Mouse (Mus musculus) heart, postnatal 36 days (tissue): ENCODE measurements around the gene Atxn10. TPM values are rescaled to one million over a fixed set of nuclear protein-coding genes. Genes with fewer than 3 reads are reported as not detected.

ENCODE experiments used
- DNase-seq, 2 experiments: peaks; one replicate each; pipeline ENCODE4 v3.0.0; 2021 to 2022
- intact Hi-C: fragments of 180-260 bp; cut with DNase I; formaldehyde crosslinking; loops from one replicate; pipeline ENCODE4 v1.15.1; 2025
- total RNA-seq, 2 experiments: library from RNA; stranded (reverse); gene quantifications; 2 replicates each; pipeline ENCODE4 v1.2.3; 2021

Atxn10 gene
- total RNA-seq, 2 experiments from 2014 or later: 77.6 to 87.2 TPM

DNA sequence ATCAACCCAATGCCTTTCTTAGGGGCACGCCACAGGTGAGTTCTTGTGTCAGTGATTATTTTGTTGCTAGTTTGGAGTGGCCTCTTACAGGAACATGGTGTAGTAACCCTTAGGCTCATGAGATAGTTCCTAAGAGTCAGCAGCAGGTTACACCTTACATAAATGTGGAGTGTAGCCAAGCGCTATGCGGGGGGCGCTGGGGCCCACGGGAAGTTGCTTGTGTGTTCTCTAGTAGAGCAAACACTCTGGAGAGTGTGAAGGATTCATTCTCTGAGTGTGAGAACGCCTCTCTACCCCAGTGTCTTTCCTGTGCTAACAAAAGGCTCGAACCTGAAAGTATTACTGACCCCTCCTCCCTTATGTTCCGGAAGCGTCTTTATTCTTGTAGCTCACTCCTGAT lies 59.3 kb downstream of the Atxn10 start:
- no peak for DNase-seq
- intact Hi-C loops: no loop called here

DNA sequence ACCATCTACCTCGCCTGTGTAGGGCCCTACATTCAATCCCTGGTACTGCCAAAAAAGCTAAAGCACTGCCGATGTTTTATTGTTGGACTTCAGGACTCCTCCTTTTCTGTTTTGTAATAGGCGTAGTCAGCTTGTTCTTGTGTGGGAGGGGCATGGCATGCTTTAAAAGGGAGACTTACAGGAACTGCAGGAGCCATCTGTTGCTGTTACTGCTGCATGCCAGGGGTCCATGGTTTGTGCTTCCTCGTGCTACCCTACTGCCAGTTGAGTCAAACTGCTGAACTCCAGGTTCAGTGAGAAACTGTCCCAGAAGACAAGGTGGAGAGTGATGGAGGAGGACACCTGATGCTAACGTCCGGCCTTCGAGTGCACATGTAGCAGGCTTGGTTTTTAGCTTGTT lies 65.9 kb downstream of the Atxn10 start:
- intact Hi-C loops: no loop called here

DNA sequence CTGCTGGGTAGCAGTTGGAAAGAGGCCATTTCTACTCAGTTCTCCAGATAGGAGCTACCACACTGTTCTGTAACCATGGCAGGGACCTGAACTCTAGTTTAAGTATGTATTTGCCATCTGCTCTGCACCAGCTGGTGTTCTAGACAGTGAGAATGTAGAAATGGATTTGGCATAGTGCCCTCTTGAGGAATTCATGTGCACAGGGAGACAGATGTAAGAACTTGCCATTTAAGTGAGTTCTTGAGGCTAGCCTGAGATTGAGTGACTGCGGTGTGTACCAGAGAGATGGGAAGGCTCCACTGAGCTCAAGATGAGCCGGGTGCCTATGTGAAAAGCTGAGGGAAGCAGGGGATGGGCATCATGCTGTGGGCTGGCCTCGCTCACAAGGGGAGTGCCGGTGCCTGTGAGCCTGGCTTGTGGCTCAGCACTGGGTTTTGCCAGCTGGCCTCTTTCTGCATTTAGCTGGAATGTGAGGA lies 67.2 kb downstream of the Atxn10 start:
- intact Hi-C loops: no loop called here
- peak; percentile 22 to 26 for DNase-seq

More for the DNA sequence above, 65.9 kb downstream of the Atxn10 start:
- no peak for DNase-seq

DNA sequence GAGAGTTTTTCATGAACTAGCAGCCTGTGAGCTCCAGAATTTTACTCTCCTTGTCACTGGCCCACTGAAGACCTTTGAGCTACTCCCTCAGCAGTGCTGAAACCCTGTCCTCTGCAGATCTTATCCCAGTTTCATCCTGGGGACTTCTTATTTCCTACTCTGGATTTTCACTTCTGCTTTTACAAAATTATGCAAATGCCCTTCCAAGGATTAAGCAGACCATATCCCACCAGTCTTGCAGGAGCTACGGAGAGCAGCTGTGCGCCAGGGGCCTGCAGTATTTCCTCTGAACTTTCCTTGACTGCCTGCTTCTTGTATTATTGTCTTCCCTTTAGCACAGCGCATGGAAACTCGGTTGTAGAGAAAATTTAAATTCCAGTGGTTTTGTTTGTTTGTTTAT lies 68.7 kb downstream of the Atxn10 start:
- no peak for DNase-seq
- intact Hi-C loops: no loop called here

DNA sequence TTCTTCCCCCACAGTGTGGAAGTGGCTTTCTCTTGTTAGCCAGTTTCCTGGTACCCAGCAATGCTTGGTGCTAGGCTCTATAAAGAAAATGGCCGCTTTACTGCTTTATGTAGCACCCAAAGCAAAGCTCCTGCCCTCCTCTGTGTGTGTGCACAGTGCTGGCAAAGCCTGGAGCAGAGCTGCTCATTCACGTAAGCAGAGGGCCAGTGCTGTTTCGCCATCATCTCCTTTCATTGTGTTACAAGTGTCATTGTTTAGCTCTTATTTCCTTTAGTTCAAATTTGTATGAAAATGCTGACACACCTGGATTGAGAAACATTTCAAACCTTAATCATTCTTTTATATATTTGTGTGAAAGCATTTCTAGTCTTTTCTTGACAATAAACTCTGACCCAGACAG lies 69.5 kb downstream of the Atxn10 start:
- no peak for DNase-seq
- intact Hi-C loops: no loop called here

DNA sequence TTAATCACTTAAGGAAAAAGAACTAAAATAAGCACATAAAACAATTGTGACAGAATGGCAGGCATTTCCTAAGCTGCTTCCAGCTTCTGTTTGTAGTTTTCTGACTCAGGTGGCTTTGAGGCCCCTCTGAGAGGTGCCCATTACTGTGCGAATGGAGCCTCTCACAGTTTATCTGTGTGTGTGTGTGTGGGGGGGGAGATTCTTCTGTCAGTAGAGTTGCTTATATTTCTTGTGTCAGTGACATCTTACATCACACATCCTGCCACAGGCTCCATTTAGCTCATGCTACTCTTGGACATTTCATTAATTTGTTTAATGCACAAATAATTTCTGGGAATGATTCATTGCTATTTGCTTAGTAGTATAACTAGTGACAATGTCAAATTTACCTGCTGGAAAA lies 70.8 kb downstream of the Atxn10 start:
- intact Hi-C loops: no loop called here

DNA sequence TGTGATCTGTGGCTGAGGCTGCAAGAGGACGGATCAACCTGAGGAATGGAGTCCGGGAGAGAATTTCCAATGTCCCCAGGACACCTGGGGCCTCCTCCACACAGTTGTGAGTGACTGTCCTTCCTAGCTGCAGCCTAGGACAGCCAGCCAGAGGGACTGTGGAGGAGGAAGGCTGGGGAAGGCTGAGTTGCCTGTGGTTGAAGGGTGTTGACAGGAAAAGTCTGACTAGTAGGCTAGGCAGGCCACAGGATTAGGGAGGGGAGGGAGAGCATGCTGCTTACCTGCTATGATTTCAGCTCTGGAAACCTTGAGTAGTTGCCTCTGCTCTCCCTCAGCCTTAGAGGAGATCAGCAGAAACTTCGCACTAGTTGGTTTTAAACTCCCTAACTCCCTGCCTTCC lies 71.3 kb downstream of the Atxn10 start:
- DNase-seq: no peak
- intact Hi-C loops: no loop called here

More for the DNA sequence above, 70.8 kb downstream of the Atxn10 start:
- DNase-seq: no peak

DNA sequence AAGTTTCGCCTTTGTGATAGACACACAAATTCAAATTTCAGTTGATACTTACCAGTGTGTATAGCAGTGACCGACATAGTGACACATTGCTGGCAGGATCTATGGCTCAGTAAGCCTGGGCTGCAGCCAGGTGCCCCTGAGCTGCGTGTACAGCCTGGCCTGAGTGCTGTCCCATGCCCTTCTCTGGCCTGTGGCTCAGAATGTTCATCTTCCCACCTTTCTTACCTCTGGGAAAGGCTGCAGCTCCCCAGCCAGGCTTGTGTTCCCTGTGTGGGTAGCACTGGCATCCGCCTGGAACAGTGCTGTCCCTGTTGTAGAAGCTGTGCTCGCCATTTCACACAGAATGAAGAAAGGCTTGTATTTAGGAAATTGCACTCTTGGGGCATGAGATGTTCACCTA lies 72.7 kb downstream of the Atxn10 start:
- no peak for DNase-seq
- intact Hi-C loops: no loop called here

DNA sequence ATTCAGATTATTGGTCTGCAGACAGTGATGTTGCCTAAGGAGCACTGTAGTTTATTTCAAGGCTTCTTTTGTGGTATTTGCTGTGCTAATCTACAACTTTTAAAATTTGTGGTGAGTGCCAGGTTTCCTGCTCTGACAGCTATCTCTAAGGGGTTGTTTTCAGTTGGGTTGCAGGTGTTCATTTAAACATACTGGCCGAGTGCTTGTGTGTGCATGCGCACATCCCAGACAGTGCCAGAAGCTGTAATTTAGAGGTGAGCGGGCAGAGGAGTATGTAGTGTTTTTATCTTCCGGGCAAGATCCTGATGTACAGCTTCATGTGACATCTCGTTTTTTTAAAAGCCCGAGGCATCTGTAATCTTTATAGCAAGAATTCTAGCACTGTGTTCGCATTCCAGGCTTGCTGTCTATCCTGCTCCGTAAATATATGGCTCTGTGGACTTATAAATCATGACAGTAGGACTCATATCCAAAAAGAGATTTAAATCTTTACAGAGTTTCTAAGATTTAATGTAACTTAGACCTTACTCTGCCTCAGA lies 73.3 kb downstream of the Atxn10 start:
- intact Hi-C loops: no loop called here

DNA sequence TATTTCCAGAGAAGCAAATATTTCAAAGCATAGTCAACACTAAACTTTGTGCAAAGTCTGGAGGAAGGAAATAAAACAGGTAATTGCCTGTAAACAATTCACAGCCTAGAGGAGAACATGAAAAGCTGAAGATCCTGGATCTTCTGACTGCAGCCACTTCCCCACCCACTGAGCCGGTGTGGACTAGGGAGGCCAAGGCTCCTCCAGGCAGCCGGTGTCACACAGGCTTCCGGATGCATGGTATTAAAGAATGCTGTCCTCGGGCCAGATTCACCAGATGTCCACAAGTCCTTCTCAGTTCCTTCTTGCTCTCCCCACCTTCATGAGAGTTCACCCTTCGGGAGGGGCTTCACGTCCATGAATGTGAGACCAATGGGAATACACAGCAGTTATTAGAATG lies 73.8 kb downstream of the Atxn10 start:
- no peak for DNase-seq

More for the DNA sequence above, 73.3 kb downstream of the Atxn10 start:
- no peak for DNase-seq

DNA sequence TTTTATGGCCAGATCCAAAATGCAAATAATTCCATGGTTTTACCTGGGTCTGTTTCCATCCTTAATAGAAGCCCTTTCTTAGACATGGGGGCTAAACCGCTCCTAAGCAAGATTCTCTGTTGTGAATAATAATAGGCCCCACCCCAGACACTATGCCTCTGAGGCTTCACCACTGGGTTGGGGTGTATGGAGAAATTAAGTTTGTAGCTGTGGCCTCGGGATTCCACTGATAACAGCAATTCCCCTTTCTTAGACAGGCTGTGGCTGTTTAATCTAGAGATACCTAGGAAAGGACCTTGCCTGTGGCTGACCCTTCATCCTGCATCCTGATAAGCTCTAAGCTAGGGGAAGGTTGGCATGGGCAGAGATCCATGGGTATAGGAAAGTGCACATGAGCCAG lies 78.6 kb downstream of the Atxn10 start:
- intact Hi-C loops: no loop called here
- DNase-seq: no peak

More for the DNA sequence above, 73.8 kb downstream of the Atxn10 start:
- intact Hi-C loops: no loop called here

DNA sequence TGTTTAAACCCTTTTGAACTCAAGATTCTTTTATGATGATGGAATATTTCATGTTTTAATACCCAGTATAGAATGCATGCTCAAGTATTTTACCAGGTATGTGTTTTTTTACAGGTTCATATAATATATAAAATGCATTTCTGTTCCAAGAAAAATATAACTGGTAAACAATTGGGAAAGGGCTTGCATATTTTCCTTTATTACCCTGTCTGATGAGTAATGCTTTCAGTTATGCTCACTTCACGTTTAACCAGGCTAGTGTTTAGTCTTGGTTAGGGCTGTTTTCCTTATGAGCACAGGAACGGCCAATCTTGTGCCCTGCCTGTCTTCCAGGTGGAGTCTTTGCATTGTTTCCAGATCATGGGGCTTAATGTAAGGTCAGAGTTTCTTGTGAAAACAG lies 84.6 kb downstream of the Atxn10 start:
- intact Hi-C loops: no loop called here
- DNase-seq: no peak

DNA sequence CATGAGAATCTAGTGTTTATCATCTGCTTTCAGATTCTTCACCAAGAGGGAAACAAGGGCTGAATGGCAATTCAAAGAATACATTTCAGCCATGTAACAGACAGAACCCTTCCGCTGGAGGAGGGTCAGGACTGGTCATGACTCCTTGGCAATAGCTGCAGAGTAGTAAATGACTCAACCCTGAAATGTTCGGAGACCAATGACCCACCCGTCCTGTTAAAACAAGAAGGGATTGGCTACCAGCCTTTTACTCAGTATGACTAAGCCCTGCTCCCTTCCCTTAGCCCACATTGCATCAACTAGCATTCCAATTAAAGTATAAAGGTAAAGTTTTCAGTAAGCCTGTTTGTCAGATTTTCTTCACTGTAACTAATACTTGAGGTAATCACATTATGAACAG lies 88.2 kb downstream of the Atxn10 start:
- no peak for DNase-seq
- intact Hi-C loops: no loop called here

DNA sequence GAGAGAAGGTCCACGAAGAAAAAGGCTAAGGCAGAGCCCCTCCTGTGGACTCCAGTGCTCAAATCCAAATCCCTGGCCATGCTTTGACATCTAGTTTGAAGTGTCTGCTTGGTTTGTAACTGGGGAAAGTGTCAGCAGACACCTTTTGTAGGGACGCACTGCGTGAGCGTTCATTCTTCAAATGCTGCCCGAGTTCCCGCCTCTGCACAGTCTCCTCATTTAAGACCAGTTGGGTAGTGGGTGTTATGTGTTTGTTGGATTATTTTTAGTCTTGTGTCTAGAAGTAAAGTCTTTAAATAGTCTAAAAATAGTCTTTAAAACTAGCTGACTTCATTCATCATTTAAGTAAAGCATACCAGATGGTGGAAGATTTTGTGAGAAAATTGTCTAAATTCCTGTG lies 92.1 kb downstream of the Atxn10 start:
- intact Hi-C loops: no loop called here
- DNase-seq: no peak

DNA sequence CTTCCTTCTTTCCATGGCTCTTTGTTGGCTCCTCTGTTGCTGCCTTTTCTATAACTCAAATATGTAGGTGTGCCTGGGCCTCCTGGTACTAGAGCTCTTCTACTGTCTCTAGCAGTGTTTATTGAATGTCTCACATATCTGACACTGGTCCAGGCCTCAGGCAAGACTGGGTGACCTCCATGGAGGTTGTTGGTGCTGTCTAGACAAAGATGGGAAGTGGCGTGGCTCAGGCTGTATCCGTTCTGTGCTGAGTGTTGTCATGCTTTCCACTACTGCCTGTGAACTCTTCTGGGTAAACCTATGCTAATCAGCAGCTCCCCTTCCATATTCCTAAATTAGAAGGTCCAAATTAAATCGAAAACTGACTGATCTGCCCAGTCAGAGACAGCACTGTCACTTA lies 106.5 kb downstream of the Atxn10 start:
- no peak for DNase-seq
- intact Hi-C loops: no loop called here

DNA sequence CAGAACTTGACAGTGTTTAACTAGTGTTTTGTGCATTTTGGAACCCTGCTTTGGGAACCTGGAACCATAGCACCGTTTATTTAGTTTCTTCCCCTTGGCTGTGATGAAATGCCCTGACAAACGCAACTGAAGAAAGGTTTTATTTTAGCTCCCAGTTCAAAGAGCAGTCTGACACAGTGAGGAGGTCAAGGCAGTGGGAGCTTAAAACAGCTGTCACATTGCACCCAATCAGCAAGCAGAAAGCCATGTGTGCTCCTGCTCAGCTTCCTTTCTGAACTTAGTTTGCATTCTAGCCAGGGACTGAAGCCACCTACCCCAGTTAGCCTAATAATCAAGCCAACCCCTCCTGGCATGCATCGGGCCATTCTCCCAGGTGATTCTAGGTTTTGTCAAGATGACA lies 110.6 kb downstream of the Atxn10 start:
- intact Hi-C loops: no loop called here
- DNase-seq: no peak

DNA sequence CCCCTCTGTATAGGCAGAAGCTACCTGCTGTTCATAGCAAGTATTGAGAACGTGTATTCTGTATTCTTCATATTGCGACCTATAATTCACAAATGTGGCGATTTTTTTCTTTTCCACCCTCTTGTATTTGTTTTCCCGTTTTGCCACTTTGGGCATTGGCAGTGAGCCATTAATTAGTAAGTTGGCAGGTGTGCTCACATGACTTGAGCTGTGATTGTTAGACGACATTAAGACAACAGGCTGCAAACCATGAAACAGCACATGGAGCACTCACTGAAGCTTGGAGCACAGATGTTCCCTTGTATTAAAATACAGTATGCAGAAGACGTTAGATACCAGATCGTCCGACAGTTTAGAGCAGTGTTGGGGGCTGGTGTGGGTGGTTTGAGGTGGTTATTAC lies 120.8 kb downstream of the Atxn10 start:
- intact Hi-C loops: no loop called here
- no peak for DNase-seq

DNA sequence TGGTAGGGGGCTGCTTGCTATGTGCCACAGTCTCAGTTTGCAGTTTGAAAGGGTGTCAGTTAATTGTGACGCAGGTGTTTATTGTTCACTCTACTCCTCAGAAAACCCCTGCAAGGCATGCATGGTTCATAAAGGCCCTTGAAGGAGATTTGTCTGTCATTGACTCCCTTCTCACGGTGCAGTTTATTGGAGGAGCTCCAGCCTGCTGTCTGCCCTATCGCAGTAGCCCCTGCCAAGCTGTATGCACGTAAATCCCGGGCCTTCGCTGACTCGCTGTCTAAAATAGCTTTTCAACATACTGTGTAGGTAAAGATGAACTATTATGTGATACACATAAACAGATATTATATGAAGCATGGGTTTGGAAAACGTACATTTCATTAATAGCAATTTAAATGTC lies 121.8 kb downstream of the Atxn10 start:
- intact Hi-C loops: no loop called here
- DNase-seq: no peak

DNA sequence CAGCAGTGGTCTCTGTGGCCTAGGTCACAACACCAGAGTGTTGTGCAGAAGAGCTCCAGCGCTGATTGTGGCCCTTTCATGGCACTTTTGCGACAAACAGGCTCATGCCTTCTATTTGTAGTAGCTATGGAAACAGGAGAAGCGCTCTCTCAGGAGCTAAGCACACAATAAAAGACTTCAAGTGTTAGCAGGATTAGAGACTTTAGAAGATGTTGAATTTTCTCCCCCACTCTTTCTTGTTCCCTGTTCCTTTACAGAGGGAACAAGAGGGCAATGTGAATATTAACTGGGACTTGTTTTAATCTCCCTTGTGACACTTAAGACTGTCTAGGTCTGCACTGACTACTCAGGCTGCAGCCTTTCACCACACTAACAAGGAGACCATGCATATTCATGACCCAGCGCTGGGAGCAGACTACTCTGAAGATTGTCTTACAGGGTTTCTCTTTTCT lies 122.6 kb downstream of the Atxn10 start:
- intact Hi-C loops: no loop called here

DNA sequence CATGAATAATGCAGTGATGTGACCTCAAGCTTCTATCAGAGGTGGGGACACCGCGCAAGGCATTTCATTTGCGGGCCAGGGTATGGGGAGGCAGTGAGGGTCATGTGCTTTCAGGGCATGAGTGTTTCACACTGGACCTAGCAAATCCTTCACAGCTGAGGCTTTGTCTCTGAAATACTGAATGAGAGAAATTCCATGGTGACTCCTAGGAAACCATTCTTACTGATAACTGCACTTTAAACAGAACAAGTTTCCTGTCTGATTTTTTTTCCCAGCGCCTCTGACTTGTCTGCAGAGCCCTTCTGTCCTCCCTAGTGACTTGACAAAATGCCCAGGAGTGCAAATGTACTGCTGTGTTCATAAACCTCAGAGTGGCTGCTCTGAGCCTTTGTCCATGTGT lies 125.5 kb downstream of the Atxn10 start:
- DNase-seq: peak in 1 of 2 experiments; percentile 5
- intact Hi-C loops: no loop called here

More for the DNA sequence above, 122.6 kb downstream of the Atxn10 start:
- DNase-seq: no peak

DNA sequence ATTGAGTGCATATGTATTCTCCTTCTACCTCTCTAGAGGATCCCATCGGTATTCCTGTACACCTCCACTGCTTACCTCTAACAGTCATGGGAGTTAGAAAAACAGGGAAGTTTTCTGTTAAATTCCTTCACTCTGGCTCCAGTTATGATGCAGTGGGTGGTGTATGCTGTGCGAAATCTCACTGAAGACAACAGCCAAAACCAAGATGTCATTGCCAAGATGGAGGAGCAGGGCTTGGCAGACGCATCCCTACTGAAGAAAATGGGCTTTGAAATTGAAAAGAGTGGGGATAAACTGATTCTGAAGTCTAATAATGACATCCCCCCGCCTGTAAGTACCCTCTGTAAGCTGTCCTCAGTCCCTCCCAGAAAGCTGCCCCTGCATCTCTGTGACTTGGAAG lies 126.1 kb downstream of the Atxn10 start:
- intact Hi-C loops: no loop called here
- peak in 1 of 2 experiments; percentile 6 for DNase-seq

DNA sequence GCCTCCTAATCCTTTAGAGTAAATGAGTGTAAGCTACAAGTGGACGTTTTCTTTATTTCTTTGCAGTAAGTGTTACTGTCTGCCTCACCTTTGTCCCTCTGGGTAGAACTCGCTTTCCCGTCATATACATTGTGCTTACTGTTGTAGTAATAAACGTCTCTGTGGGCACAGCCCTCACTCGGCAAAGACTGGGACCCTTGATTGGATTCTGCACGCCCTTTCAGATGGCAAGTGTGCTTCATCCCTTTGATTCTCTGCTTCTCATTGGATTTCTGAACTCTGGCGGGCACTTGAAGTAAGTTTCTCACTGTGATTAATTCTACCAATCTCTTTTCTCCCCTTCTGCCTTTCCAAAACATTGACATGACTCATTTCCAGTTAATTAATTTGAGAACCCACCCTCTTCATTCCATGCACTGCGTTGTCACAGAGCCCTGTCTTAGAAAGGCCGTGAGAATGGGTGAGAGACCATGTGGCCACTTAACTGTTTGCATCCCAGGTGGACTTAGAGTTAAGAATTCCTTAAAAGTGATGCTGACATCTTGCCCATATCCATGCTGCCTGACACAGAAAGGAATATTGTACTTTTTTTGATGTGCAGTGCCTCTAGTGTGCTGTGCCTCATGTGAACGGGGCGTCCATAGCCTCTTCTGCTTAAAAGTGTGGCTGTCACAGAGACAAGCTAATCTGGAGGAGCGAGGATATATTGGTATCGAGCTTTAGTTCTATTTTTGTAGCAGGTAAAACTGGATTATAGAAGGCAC lies 127.2 kb downstream of the Atxn10 start:
- no peak for DNase-seq
- intact Hi-C loops: no loop called here
